Mouse (Mus musculus) B cell, adult 2 months (primary cell): ENCODE results near the gene Kifc3.
"Not testable (repeated sequence)": the region's sequence is repeated elsewhere in the genome, so short reads cannot be mapped to it uniquely, and the experiment has no call there.

ENCODE experiments used
- DNase-seq, 2 experiments: peaks; one replicate each; pipeline ENCODE4 v3.0.0; 2022

Gene Kifc3

DNA sequence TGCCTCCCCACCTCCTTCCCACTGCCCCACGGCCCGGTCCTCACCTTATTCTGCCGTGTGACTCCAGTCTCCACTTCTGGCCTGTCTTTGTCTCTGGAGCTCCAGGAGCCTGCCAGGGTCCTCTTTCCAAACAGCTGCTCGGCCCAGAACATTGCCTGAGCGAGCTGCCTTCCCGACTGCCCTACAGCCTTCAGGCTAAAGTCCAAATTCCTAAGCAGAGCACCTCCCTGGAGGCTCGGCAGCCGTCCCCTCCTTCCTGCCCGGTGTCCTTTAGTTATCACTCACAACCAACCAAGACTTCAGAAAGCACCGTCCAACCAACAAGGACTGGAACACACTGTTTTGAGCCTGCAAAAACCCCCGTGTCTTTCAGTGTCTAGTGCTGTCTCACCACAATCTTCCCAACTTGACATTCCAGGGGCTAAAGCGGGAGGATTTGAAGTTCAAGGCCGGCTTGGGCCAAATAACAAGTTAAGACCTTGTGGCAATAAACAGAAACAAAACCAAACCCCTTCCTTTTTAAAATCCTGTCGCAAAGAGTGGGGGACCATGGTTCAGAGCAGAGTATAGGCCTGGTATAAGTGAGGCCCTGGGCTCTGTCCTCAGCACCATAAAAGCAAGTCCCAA, at the start of gene Kifc3:
Kifc3 (minus strand) TSS at position 164 of the 627 bp plus-strand sequence.
- no peak for DNase-seq

DNA sequence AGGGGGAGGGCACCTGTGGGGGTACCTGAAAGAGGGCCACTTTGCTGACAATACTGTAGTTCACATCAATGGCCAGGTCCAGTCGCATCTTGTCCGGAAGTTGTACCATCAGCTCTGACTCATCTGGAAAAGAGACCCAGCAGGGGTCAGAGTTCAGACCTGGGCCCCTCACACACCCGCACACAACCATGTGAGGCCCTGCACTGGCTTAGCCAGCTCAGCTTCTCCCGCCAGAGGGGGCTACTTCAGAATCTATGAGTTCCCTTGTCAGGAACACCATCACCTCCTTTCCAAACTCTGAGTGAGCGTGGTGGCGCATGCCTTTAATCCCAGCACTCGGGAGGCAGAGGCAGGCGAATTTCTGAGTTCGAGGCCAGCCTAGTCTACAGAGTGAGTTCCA, 49.4 kb upstream of the Kifc3 start:
- no peak for DNase-seq

DNA sequence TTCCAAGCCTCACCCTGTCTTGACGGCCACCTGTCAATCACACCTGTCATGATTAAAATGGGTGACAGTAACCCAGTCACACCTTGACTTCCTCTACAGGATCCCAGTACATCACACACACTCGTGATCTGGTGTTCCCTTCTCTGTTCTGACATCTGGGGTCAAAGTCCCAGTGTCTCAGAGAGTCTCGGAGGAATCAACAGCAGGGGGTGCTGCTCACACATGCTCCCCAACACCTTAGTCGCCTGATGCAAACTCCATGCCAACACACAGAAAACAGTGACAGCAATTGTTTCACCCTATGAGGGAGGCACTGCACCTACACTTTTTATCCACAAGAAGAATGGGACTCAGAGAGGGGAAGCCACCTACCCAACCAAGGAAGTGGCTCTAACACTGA, 47.2 kb upstream of the Kifc3 start:
- peak; percentile 17 to 28 for DNase-seq

DNA sequence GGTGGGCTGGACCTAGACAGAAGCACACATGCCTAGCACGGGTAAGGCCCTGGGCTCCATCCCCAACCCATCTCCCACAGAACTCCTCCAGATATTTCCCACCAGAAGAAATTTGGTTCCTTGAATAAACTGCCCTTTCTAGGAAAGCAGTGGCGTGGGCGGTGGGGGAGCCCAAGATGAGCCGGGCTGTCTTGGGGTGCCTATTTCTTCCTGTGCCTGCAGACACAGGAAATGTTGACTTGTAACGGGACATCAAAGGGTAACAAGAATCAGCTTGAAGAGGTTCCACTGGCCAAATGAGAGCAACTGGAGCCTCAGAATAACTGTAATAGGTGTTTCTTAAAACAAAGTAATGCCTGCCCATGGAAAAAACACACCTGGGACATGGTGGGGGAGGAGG, 44.7 kb upstream of the Kifc3 start:
- DNase-seq: no peak

DNA sequence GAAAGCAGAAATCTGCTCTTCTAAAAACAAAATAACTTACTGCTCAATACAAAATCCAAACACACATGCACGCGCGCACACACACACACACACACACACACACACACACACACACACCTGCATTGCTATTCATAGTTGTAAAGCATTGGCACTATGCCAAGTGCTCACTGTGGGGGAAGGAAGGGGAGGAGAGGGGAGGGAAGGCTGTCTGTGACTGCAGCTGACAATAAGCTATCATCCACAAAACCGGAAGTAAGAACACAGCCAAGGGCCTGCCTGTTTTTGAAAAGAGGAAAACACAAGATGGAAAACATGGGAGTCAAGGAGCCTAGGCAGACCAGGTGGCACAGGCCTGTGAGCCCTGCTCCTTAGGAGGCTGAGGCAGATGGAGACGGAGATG, 42.6 kb upstream of the Kifc3 start:
- DNase-seq: peak; percentile 67 to 69

DNA sequence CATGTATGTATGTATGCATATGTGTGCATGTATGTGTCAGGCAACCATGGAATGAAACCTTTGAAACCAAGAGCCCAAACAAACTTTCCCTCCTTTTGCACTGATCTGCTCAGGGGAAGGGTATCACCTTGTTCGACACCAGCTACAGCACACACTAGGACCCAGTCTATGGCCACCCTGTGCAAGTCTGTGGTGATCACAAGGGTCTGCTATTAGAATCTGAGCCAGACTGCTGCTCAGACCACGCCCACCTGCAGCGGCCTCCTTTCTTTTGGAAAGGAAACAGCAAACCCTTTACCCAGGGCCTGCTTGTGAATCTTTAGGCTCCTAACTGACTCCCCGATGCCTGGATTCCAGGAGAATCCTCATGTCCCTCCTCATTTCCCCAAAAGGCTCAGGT, 41.2 kb upstream of the Kifc3 start:
- no peak for DNase-seq

DNA sequence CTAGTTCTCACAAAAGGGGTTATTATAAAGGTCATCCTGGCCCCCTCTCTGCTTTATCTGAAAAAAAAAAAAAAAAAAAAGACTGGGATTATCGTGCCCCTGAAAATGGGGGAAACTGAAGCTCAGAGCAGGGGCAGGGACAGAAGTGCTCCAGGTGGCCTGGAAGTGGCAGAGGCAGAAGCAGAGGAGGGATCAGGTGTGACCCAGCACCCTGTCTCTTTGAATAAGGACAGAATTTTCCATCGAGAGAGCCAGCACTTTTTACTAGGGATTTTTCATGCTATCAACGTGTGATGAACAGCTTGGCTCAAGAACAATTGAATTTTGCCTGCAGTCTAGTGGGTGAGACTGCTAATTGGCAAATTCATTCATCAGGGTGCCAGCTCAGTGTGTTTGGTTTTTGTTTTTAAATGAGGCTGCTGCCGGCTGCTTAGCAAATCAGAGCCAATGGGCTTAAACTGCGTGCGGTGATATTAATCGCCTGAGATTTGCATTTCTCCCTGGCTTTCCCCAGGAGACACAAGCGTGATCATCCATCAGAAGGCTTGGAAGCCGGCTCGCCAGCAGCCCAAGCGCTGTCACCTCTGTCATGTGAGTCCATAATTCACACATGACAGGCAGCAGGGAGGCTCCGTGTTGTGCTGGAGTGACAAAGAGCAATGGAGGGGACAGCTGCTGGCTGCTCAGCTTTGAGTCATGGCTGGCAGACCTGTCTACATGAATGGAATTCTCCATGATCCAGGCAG, 40.4 kb upstream of the Kifc3 start:
- DNase-seq: no peak

DNA sequence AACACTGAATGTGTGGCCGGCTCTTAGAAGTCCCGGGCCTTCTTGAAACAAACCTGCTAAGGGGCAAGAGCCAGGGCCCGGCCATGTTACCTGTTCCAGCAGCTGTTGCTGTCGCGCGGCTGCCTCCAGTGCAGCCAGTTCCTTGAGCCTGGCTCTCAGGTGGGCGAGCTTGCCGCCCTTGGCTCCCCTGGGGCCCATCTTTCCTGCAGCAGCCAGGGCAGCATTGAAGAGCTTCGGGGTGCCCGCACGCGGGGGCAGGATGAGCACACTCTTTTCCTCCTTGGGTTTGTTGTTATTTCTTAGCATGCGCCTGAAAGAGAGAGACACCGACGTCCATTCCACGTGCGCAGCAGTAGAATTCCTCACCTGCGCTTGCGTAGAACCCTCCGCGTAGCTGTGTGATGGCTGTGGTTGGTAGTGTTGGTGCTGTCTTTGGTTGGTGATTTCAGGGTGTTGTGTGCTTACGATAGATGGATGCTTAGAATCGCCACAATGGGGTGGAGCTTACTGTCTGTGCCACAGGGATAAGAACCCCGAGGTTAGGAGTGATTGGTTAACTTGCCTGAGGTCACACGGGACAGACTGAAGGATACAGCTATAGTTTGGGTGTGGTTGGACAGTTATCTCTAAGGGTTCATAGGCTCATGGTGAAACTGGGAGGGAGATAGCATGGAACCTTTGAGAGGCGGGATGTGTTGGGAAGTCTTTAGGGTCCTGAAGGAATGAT, 39.6 kb upstream of the Kifc3 start:
- DNase-seq: no peak

DNA sequence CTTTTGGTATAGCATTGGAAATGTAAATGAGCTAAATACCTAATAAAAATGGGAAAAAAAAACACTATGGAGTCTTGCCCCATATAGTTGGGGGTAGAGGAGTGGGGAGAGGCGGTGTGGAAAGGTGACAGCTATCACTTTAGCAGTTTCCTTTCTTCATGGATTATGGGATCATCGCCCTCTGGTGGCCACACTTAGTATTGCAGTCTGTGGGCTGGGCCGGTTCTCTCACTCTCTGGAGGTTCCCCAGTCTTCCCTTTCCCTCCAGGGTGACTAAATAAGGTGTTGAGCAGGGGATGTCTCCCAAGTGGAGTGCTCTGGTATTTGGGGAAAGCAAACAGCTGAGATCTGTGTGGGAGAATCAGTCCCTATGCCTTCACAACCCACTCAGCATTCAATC, 33.1 kb upstream of the Kifc3 start:
- peak; percentile 84 to 86 for DNase-seq

DNA sequence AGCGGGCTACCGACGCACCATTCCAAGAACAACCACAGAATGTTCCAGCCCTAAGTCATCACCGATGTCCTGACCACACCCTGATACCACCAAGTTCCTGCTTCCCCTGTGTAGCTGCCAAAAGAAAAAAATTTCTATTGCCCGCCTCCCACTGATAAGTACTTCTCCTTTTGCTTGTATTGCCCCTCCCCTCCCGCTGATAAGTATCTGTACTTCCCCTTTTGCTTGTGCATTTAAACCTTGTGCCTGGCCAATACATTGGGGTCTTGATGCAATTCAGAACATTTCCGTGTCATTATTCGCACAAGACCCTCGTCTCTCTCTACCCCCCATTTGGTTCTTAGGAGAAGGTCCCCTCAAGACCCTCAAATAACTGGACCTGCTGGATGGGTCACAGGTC, 27.5 kb upstream of the Kifc3 start:
- DNase-seq: not testable (repeated sequence)

DNA sequence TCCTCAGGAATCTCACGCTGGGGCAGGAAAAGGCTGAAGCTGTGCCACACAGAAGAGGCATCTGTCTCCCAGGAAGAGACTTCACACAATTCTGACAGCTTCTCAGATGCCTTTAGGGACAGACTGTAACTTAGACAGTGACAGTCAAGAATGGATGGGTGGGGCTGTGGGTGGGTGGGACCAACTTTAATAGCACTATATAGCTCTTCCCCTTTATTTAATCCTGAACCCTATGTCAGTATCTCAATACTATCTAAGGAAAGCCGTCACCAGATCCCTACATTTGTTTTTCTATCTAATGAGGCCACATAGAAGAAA, 24.5 kb upstream of the Kifc3 start:
- DNase-seq: no peak

DNA sequence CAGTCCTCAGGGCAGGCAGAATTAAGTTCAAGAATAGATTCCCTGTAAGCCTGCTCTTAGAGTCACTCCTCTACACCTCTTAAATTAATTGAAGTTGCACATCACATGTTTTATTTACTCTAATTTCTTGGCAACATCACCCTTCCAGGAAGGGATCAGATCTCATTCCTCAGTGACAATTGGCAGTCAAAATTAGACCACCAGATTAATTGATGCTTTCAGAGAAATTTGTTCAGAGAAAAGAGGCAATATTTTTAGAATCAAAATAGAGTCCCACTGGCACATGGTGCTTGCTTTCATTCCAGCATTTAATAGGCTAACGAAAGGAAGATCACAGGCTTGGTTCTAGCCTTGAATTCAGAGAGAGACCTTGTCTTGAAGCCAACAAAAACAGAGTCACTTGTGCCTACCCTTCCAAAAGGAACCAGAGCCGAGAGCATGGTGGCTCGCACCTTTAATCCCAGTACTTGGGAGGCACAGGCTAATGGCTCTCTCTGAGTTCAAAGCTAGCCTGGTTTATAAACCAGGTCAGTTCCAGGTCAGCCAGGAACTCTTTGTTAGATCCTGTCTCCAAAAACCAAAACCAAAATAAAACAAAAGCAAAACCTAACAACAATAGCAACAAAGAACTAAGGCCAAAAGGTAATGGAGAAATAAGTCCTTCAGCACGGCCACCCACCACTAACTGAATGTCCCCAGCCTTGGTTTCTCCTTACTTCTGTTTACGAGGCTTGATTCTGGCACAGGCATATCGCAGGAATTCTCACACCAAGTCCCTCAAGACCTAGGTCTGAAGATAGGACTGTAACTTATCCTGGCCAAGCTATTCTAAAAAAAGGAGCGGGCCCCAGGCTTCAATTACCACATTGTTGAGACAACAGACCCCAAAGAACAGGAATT, 23.9 kb upstream of the Kifc3 start:
- DNase-seq: no peak

DNA sequence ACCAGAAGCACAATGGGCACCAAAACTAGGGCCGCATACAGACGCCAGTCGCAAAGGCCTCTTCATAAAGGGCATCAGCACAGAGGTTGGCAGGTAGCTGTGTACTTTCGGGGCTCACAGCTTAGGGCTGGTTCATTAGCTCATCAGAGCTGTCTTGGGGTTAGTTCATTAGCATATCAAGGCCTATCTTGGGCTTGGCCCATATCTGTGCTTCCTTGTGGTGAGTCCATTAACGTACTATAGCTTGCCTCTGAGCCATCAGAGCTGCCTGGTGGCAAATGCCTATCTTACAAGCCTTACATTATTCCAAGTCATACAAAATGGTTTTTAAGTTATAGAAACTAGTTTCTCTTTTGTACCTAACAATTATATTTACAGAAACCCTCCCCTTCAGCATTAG, 21.4 kb upstream of the Kifc3 start:
- no peak for DNase-seq

DNA sequence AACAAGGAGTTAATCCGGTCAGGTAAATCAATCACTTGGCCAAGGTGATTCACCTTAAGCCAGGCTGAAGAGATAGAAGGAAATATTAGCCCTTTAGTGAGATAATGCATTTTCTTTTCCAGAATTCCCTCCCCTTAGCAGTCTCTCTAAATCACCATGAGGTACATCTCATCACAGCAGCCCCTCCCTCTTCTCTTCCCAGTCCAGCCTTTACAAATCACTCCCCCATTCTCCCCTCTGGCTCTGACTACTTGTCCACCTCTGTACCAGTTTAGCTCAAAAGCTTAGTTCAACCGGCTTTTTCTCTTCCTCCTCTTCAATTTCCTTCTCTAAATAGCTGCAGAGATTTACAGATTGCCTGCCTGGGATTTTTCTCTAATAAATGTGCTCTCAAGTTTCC, 18.4 kb upstream of the Kifc3 start:
- DNase-seq: no peak

DNA sequence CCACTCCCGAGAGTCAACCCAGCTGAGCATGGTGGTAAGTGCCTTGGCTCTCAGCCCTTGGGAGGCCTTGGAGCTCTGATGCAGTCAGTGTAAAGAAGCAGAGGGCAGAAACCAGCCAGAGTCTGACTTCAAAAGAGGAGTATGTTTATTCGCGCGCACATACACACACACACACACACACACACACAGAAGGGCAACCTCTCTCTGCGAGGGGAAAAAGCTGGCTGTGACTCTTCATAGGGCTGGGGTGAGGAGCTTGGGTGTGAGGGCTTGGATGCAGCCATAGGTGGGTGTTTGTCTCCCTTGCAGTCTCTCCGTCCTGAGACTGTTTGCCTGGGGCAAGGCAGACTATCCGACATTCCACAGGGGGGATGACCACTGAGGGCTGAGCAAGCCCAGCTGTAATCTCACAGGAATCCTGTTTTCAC, 18.0 kb upstream of the Kifc3 start:
- DNase-seq: no peak

DNA sequence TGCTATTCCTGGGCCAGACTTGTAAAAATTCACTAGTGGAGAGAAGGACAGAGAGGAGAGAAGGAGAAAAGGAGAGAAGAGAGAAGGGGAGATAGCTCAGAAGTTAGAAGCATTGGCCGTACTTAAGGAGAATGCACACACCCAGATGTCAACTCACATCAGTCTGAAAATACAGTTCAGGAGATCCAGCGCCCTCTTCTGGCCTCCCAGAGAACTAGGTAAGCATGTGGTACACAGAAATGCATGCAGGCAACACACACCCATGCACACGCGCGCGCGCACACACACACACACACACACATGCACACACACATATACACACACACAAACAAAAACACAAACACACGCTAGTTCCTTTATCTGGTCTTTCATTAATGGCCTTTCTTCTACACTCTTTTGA, 17.0 kb upstream of the Kifc3 start:
- DNase-seq: no peak

DNA sequence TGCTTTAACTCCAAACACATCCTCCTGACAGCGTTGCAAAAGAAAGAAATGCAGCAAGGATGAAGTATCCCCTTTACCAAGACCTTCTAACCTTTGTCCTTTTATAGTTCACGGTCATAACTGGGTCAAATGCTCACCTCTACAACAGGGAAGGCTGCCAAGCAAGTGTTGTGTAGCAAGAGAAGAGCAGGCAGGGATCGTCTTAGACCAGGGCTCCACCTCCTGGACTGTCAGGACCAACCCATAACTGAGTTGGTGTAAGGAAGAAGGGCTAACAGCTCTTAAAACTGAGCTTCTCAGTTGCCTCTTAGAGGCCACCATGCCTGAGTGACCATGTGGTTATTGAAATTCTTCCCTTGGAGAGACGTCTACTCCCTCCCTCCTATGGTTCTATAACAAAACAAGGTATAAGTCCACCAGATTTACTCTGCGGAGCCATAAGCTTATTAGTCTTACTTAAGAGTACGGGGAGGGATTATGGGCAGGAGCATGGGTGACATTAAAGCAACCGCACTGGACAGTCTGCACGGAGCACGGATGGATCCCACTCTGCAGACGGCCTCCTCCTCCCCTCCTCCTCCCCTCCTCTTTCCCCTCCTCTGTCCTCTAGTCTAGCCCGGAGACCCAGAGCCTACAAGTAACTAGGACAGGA, 13.2 kb upstream of the Kifc3 start:
- DNase-seq: no peak

DNA sequence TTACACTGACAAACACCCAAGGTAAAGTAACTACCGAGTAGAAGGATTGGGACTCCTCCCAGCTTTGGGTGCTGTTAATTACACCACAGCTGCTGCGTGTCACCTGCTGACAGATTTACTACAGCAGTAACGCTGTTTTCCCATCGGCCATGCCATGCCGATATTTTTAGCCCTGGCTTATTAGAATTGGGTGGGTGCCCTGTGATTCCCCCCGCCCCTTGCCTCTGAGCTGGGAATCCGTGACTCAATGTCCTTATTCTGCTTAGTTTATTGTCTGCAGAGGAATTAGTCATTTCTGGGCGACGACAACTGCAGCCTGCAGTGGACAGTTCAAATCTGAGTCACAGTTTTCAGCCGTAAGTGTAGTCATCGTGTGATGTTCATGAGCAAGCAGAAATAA, 7.3 kb upstream of the Kifc3 start:
- no peak for DNase-seq

DNA sequence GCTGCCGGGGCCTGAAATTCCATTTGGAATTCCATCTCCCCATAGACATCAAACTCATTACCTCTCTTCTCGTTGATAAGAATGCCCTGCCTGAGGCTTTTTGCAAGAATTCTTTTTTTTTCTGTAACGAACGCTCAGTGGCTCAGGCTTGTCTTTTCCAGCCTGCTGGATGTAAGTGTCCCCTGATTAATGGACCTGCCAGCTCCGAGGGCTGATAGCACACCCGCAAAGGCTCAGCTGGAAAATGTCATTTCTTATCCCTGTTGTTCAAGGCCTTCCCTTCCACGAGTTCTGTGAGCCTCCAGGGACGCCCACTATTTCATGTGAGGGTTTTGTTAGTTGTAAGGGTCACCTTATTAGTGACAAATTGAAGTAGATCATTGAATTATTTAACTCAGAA, 3.3 kb upstream of the Kifc3 start:
- no peak for DNase-seq

DNA sequence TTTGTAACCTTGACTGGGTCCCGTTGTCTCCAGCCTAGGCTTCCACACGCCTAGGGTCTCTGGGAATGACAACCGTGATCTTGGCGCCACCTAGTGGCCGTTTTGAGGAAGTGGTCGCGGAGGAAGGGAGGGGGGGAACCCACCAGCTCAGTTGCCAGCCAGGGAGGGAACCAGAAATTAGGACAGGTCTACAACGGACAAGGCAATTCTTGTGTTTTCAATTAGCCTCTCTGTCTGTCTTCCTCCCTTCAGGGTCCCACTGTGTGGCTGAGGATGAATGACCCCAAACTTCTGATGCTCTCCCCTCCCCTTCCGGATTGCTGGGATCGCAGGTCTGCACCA, 1.4 kb upstream of the Kifc3 start:
- peak; percentile 78 for DNase-seq

DNA sequence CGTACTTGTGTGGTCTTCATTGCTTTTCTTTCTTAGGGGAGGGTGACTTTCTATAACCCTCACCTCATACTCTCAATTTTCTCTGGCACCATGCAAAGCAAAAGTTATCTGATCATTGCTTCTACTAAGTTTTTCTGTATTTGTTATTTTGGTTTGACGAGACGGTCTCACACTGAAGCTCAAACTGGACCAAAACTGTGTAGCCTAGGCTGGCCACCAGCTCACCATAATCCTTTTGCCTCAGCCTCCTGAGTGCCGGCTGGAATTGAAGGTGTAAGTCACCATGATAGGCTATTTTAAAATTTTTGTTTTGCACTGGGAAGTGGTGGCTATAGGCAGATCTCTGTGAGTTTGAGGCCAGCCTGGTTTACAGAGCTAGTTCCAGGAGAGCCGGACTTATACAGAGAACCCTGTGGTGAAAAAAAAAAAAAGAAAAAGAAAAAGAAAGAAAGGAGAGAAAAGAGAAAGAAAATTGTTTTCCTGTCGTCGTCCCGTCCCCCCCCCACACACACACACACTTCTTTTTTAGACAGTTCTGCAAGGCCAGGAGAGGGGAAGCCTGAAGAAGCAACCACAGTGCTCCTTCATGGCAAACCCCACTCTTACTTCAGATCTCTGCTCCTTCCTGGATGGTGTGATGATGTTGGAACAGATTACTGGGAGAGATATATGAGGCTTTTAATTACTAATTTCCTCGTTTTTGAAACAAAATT, 870 bp upstream of the Kifc3 start:
- DNase-seq: no peak

DNA sequence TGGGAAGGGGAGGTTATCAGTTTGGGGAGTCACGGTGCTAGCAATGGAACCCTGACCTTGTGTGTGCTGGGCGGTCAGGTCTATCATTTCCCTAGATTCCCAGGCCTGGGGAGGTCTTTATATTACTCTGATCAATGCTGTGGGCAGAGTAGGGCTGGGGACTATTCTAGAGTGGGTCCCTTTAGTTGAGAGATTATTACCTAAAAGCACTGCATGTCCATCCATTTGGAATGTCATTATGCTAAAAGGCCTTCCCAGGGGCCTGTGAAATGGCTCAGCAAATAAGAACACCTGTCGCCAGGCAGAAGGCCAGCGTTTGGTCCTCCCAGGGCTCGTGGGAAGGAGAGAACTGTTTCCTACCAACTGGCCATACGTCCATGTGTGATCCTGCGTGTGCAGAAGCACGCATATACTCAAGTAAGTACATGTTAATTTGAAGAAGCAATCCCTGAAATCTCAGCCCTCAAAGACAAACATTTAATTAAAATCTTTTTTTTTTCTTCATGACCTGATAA, 499 bp downstream of the Kifc3 start:
- DNase-seq: no peak
